Mouse (Mus musculus) spleen, adult 2 months (tissue): ENCODE data around the gene Dhfr. TPM values are rescaled to one million over a fixed set of nuclear protein-coding genes. Genes with fewer than 3 reads are reported as not detected.

ENCODE experiments used
- DNase-seq, 2 experiments: peaks; one replicate each; pipeline versions ENCODE4 v3.0.0 to v3.0.0-alpha.2; 2012 to 2021; ENCODE audit warnings: low spot score in 2 of 2, low read depth in 1 of 2
- H3K27ac ChIP-seq: fragments of 200-500 bp; 2 replicates; pipeline ENCODE4 v1.5.1; 2012; ENCODE audit warnings: low read length, inconsistent platforms; ENCODE audit not compliant: insufficient read depth
- H3K27me3 ChIP-seq: fragments of 200-500 bp; 2 replicates; pipeline ENCODE4 v1.6.1; 2012; ENCODE audit warnings: mild to moderate bottlenecking, moderate library complexity, low read length, inconsistent platforms; ENCODE audit not compliant: control insufficient read depth, insufficient read depth
- H3K36me3 ChIP-seq: fragments of 200-500 bp; 2 replicates; pipeline ENCODE4 v1.6.1; 2012; ENCODE audit warnings: mild to moderate bottlenecking, low read length, inconsistent platforms; ENCODE audit not compliant: control insufficient read depth, insufficient read depth
- H3K4me1 ChIP-seq: fragments of 200-500 bp; 2 replicates; pipeline ENCODE4 v1.6.1; 2011; ENCODE audit warnings: inconsistent platforms; ENCODE audit not compliant: control insufficient read depth, insufficient read depth, insufficient read length
- H3K4me3 ChIP-seq: fragments of 200-500 bp; 2 replicates; pipeline ENCODE4 v1.5.1; 2011; ENCODE audit warnings: mild to moderate bottlenecking, inconsistent platforms; ENCODE audit not compliant: insufficient read depth, insufficient read length; ENCODE audit errors: extremely low read depth
- CTCF ChIP-seq: fragments of 200-500 bp; IDR thresholded peaks from 2 replicates; pipeline ENCODE4 v1.5.1; 2011; ENCODE audit warnings: mild to moderate bottlenecking, inconsistent platforms; ENCODE audit not compliant: insufficient read depth, insufficient read length, insufficient replicate concordance; ENCODE audit errors: extremely low read depth
- POLR2A ChIP-seq: fragments of 200-500 bp; IDR thresholded peaks from 2 replicates; pipeline ENCODE4 v1.6.1; 2011; ENCODE audit warnings: low read depth, low read length, inconsistent platforms
- WGBS: fragments of 180-500 bp; shearing (Covaris S2); methylation state at CpG from one replicate; pipeline ENCODE4 v1.1.7; 2018; 5-methylcytosine and 5-hydroxymethylcytosine counted together
- polyA plus RNA-seq: library from polyadenylated mRNA; depleted of rRNA; stranded (reverse); fragments of >200 nt; gene quantifications from 2 replicates; pipeline ENCODE4 v1.2.3, GENCODE M21; 2012; rRNA removed

Dhfr gene
- polyA plus RNA-seq, 1 experiment, result 0.64 TPM

GRCm38 (mm10) chr13:92423711-92424110 is 69.2 kb downstream of the Dhfr start:
- whole genome bisulfite sequencing, result 60% methylated on average over 3 of the region's 3 CpGs
- peaks cover 12% of the 10 kb centered on the region for H3K4me1 ChIP-seq
- H3K36me3 ChIP-seq, result no peaks in the 10 kb centered on the region
- no peak overlapping the region for H3K4me3 ChIP-seq
- H3K27ac ChIP-seq, result no peak overlapping the region
- TF ChIP-seq POLR2A (no peak), CTCF (no peak)
- no peak for DNase-seq
- H3K27me3 ChIP-seq, result peaks cover 13% of the 10 kb centered on the region

DNA sequence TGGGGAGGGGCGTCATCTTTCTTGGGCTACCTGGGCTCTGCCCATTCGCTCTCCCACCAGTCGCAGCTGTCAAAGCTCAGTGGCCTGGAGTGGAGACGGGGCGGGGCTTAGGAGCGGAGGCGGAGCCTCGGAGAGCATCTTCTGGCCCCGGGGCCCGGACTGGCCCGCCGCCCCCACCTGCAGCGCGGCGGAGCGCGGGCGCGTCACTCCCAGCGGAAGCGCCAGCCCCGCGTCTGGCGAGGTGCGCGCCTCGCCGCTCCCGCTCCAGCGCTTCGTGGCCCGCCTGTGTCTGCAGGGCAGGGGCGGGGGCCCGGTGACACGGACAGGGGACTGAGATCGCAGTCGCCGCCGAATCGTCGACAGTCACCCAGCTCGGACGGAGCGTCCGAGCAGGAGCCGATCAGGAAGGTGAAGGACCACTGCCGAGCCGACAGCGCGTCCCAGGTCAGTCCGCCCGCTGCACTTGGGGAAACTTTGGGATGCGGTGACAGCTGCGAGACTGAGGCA is 71.3 kb downstream of the Dhfr start, which contains the start of gene Ankrd34b:
TSS of gene Ankrd34b (plus strand) at position 139 of the 507 bp plus-strand sequence.
- H3K4me1 ChIP-seq, result peaks cover 12% of the 10 kb centered on the region
- peak within 1 kb of the TSS; percentile 26; the same call in 1 of the 2 replicates for H3K4me3 ChIP-seq
- no peak for DNase-seq
- H3K27ac ChIP-seq, result no peak within 1 kb of the TSS
- no peaks in the 10 kb centered on the region for H3K36me3 ChIP-seq
- WGBS, result 2% methylated on average over 54 of the region's 54 CpGs
- peaks cover 13% of the 10 kb centered on the region for H3K27me3 ChIP-seq
- TF ChIP-seq CTCF, result no peak
- no peak for TF ChIP-seq POLR2A

- peaks cover 13% of the 10 kb centered on the region for H3K27me3 ChIP-seq
- H3K36me3 ChIP-seq, result no peaks in the 10 kb centered on the region
- H3K4me3 ChIP-seq, result peak overlapping the region; percentile 26; the same call in 1 of the 2 replicates
- H3K4me1 ChIP-seq, result peaks cover 12% of the 10 kb centered on the region
- no peak for TF ChIP-seq CTCF
- no peak for TF ChIP-seq POLR2A
- H3K27ac ChIP-seq, result no peak overlapping the region
- no peak for DNase-seq
- 4% methylated on average over 91 of the region's 92 CpGs for WGBS
Measured at GRCm38 (mm10) chr13:92426294-92427051, 71.9 kb downstream of the Dhfr start.

DNA sequence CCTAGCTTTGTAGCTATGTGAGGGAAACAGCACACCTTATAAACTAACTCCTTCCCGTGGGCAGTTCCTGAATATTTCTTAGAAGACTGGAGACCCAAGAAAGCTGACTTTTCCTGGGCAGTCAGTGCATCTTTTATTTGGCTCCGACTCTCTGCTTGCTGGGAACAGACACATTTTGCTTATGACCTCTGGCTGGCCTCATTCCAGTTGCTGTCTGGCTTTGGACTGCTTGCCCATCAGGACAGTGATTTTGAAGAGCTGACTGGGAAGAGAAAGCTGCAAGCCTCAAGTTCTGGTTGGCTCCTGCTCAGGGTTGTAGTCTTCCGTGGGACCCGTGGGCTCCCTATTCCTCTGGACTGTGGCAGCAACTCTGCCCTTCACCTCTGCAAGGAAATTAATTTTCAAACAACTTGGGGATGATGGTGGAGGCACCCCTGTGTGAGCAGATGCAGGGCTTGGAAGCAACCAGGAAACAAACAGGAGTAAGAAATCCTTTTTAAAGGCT is 72.9 kb downstream of the Dhfr start:
- DNase-seq, result no peak
- peaks cover 12% of the 10 kb centered on the region for H3K4me1 ChIP-seq
- H3K27ac ChIP-seq, result no peak overlapping the region
- H3K36me3 ChIP-seq, result no peaks in the 10 kb centered on the region
- H3K4me3 ChIP-seq, result no peak overlapping the region
- 44% methylated on average over 4 of the region's 4 CpGs for WGBS
- TF ChIP-seq CTCF (no peak), POLR2A (no peak)
- H3K27me3 ChIP-seq, result peaks cover 13% of the 10 kb centered on the region

Other genes starting within 250 kb of the Dhfr start
- 2.6 and 3.2 TPM in 2 replicates for gene Rasgrf2, start 223.1 kb upstream of the Dhfr start, polyA plus RNA-seq
- gene Gm20379, start 48.7 kb upstream of the Dhfr start, polyA plus RNA-seq, result not detected in 2 replicates
- gene Msh3, start 277 bp downstream of the Dhfr start, polyA plus RNA-seq, result 2.9 and 4.1 TPM in 2 replicates
- not detected in 2 replicates for gene Ankrd34b, start 71.2 kb downstream of the Dhfr start, polyA plus RNA-seq
- 0.81 and 0.96 TPM in 2 replicates for gene Fam151b, start 129.3 kb downstream of the Dhfr start, polyA plus RNA-seq
- 1.4 and 1.8 TPM in 2 replicates for gene Zfyve16, start 176.1 kb downstream of the Dhfr start, polyA plus RNA-seq
- not detected in 2 replicates for gene Spz1, start 221.4 kb downstream of the Dhfr start, polyA plus RNA-seq